Mouse (Mus musculus) CH12.LX (cell line): ENCODE measurements around the gene Gm2174. TPM values are rescaled to one million over a fixed set of nuclear protein-coding genes. Genes with fewer than 3 reads are reported as not detected.

ENCODE experiments used
- DNase-seq: peaks from one replicate; pipeline ENCODE4 v3.0.0-alpha.2; 2013; ENCODE audit errors: extremely low read depth
- H3K27ac ChIP-seq: 2 replicates; pipeline ENCODE4 v1.5.1; 2012; ENCODE audit warnings: low read depth, mild to moderate bottlenecking, control low read depth, moderate library complexity; ENCODE audit not compliant: insufficient read depth
- H3K27me3 ChIP-seq: replicated peaks from 2 replicates; pipeline ENCODE3; 2012; ENCODE audit warnings: inconsistent platforms
- H3K36me3 ChIP-seq, 2 experiments: replicated peaks in 1 of 2; 2 replicates each; pipeline versions ENCODE3 to v1.6.1; 2012; ENCODE audit warnings: inconsistent platforms in 1 of 2, low read length in 1 of 2, mild to moderate bottlenecking in 1 of 2, mixed read lengths in 1 of 2, moderate library complexity in 1 of 2; ENCODE audit not compliant: control insufficient read depth in 1 of 2, insufficient read depth in 1 of 2
- H3K4me1 ChIP-seq, 2 experiments: 2 replicates each; pipeline ENCODE4 v1.6.1; 2012; ENCODE audit warnings: inconsistent platforms in 1 of 2, moderate library complexity in 1 of 2; ENCODE audit not compliant: insufficient read depth in 2 of 2, control insufficient read depth in 1 of 2
- H3K4me2 ChIP-seq: 2 replicates; pipeline ENCODE4 v1.6.1; 2012; ENCODE audit warnings: low read depth, mild to moderate bottlenecking, control low read depth; ENCODE audit not compliant: poor library complexity, insufficient read depth, severe bottlenecking
- H3K4me3 ChIP-seq, 3 experiments: fragments of 150-350 bp in 1 of 3; sonication (generic) in 1 of 3; replicated peaks in 1 of 3; 2 replicates each; pipeline versions ENCODE3 to v1.5.1; 2011 to 2012; ENCODE audit warnings: low read depth in 2 of 3, low read length in 2 of 3, mild to moderate bottlenecking in 2 of 3, moderate library complexity in 2 of 3, control low read depth in 1 of 3, improper control_type of control experiment in 1 of 3, inconsistent platforms in 1 of 3, mixed read lengths in 1 of 3; ENCODE audit not compliant: poor library complexity in 1 of 3
- H3K79me2 ChIP-seq: replicated peaks from 2 replicates; pipeline ENCODE4 v1.6.1; 2012; ENCODE audit warnings: mild to moderate bottlenecking, moderate library complexity; ENCODE audit not compliant: control insufficient read depth, poor library complexity, insufficient read depth, severe bottlenecking; ENCODE audit errors: extremely low read depth
- H3K9ac ChIP-seq: 2 replicates; pipeline ENCODE4 v1.6.1; 2012; ENCODE audit warnings: low read depth, mild to moderate bottlenecking, control low read depth, moderate library complexity; ENCODE audit not compliant: insufficient read depth
- H3K9me3 ChIP-seq: replicated peaks from 2 replicates; pipeline ENCODE3; 2012; ENCODE audit warnings: low read length, inconsistent platforms, mixed read lengths
- BHLHE40 ChIP-seq: IDR thresholded peaks from 2 replicates; pipeline ENCODE4 v1.6.1; 2011; ENCODE audit warnings: mild to moderate bottlenecking, low read depth, low read length, improper control_type of control experiment
- CHD1 ChIP-seq: IDR thresholded peaks from 2 replicates; pipeline ENCODE4 v1.6.1; 2012; ENCODE audit warnings: low read depth, low read length, improper control_type of control experiment, inconsistent platforms
- CHD2 ChIP-seq: IDR thresholded peaks from 2 replicates; pipeline ENCODE4 v1.6.1; 2011; ENCODE audit warnings: low read length, improper control_type of control experiment
- CTCF ChIP-seq, 2 experiments: IDR thresholded peaks in 1 of 2; conservative IDR thresholded peaks in 1 of 2; 2 replicates each; pipeline ENCODE4 v1.5.1; 2011 to 2012; ENCODE audit warnings: low read depth in 2 of 2, low read length in 2 of 2, improper control_type of control experiment in 1 of 2, inconsistent platforms in 1 of 2, mild to moderate bottlenecking in 1 of 2, moderate library complexity in 1 of 2
- JUND ChIP-seq: conservative IDR thresholded peaks from 2 replicates; pipeline ENCODE4 v1.6.1; 2011; ENCODE audit warnings: low read depth, low read length, improper control_type of control experiment
- MAFK ChIP-seq: IDR thresholded peaks from 2 replicates; pipeline ENCODE4 v1.6.1; 2011; ENCODE audit warnings: low read length, improper control_type of control experiment; ENCODE audit not compliant: insufficient replicate concordance
- MAX ChIP-seq: IDR thresholded peaks from 2 replicates; pipeline ENCODE4 v1.6.1; 2011; ENCODE audit warnings: low read length, improper control_type of control experiment
- MYC ChIP-seq: IDR thresholded peaks from 2 replicates; pipeline ENCODE4 v1.6.1; 2011; ENCODE audit warnings: low read depth, mild to moderate bottlenecking, improper control_type of control experiment, low read length
- NELFE ChIP-seq: IDR thresholded peaks from 2 replicates; pipeline ENCODE4 v1.6.1; 2011; ENCODE audit warnings: low read depth, low read length, improper control_type of control experiment
- PAX5 ChIP-seq: IDR thresholded peaks from 2 replicates; pipeline ENCODE4 v1.6.1; 2012; ENCODE audit warnings: low read length, inconsistent platforms, mixed read lengths
- POLR2A ChIP-seq: IDR thresholded peaks from 2 replicates; pipeline ENCODE4 v1.6.1; 2011; ENCODE audit warnings: low read depth, mild to moderate bottlenecking, improper control_type of control experiment, low read length
- POLR2AphosphoS2 ChIP-seq: IDR thresholded peaks from 2 replicates; pipeline ENCODE4 v1.6.1; 2011; ENCODE audit warnings: low read depth, low read length, improper control_type of control experiment
- RAD21 ChIP-seq: IDR thresholded peaks from 2 replicates; pipeline ENCODE4 v1.6.1; 2011; ENCODE audit warnings: low read depth, mild to moderate bottlenecking, low read length, improper control_type of control experiment, moderate library complexity
- USF2 ChIP-seq: conservative IDR thresholded peaks from 2 replicates; pipeline ENCODE4 v1.6.1; 2011; ENCODE audit warnings: low read depth, low read length, improper control_type of control experiment
- ZKSCAN1 ChIP-seq: IDR thresholded peaks from 2 replicates; pipeline ENCODE4 v1.6.1; 2012; ENCODE audit warnings: low read depth, inconsistent platforms, low read length, improper control_type of control experiment, borderline replicate concordance
- ZMIZ1 ChIP-seq: IDR thresholded peaks from 2 replicates; pipeline ENCODE4 v1.6.1; 2012; ENCODE audit warnings: low read depth, mild to moderate bottlenecking, inconsistent platforms, low read length, improper control_type of control experiment
- ZNF384 ChIP-seq: IDR thresholded peaks from 2 replicates; pipeline ENCODE4 v1.6.1; 2012; ENCODE audit warnings: low read depth, low read length, improper control_type of control experiment, inconsistent platforms
- dilution Hi-C: fragments of 300-500 bp; cut with MboI; formaldehyde crosslinking; loops from 2 replicates; pipeline ENCODE4 v1.14.3; 2020; ENCODE audit warnings: low sequenced_read_pairs; ENCODE audit not compliant: extremely low pct_unique_long_range_greater_than_20kb, extremely low pct_ligation_motif_present
- in situ Hi-C: fragments of 300-500 bp; cut with MboI; formaldehyde crosslinking; loops from 3 replicates; pipeline ENCODE4 v1.14.3; 2019; ENCODE audit warnings: low sequenced_read_pairs, low pct_ligation_motif_present, low pct_unique_long_range_greater_than_20kb, mixed read lengths
- polyA plus RNA-seq: library from polyadenylated mRNA; unstranded; fragments of >175 nt; gene quantifications from 2 replicates; pipeline ENCODE4 v1.2.1, GENCODE M21; 2012; ENCODE audit warnings: low read depth; ENCODE audit not compliant: insufficient read length
- total RNA-seq, 2 experiments: library from RNA; depleted of rRNA; stranded (reverse); fragments of 300-350 nt in 1 of 2; fragments of >200 nt in 1 of 2; gene quantifications; 2 replicates each; pipeline ENCODE4 v1.2.3; 2012 to 2014

Gene Gm2174
- total and polyA plus RNA-seq, 3 experiments, result 1.5 TPM; not detected in 2

- DNase-seq, result no peak
- in situ Hi-C loops, result loop anchor here (10.0 kb wide), 1 partner anchor 49 kb away; no protein-coding TSS in a partner anchor
- no peak overlapping the region for H3K4me2 ChIP-seq
- dilution Hi-C loops, result no loop called here
- TF ChIP-seq BHLHE40 (no peak), ZKSCAN1 (no peak), MAFK (no peak), POLR2A (no peak)
- TF ChIP-seq, all 38 proteins: peak for 0
- Histone ChIP-seq H3K27me3 (no peaks in the 10 kb centered on the region), H3K9ac (no peak overlapping the region), H3K36me3 (no peaks in the 10 kb centered on the region), H3K9me3 (no peaks in the 10 kb centered on the region), H3K4me1 (peaks cover 0 to 4% of the 10 kb centered on the region in 2 experiments; a peak in 1 of 4 replicates), H3K4me3 (no peak overlapping the region), H3K27ac (no peak overlapping the region), H3K79me2 (no peaks in the 10 kb centered on the region)
Measured at GRCm38 (mm10) chrX:56435758-56436283, 11.9 kb upstream of the Gm2174 start.

- Histone ChIP-seq H3K9ac (no peak overlapping the region), H3K79me2 (no peaks in the 10 kb centered on the region), H3K27ac (no peak overlapping the region), H3K36me3 (no peaks in the 10 kb centered on the region), H3K4me3 (no peak overlapping the region), H3K27me3 (no peaks in the 10 kb centered on the region), H3K9me3 (no peaks in the 10 kb centered on the region), H3K4me1 (no peaks in the 10 kb centered on the region), H3K4me2 (no peak overlapping the region)
- dilution Hi-C loops (no loop called here), in situ Hi-C loops (no loop called here)
- no peak for DNase-seq
- no peak for TF ChIP-seq MAX
- TF ChIP-seq CHD1, result no peak
- no peak for TF ChIP-seq POLR2AphosphoS2
- TF ChIP-seq ZMIZ1, result no peak
- no peak for TF ChIP-seq JUND
- no peak for TF ChIP-seq PAX5
- no peak for TF ChIP-seq MYC
- no peak for TF ChIP-seq USF2
- TF ChIP-seq CHD2, result no peak
- TF ChIP-seq NELFE, result no peak
- no peak for TF ChIP-seq ZNF384
- no peak for TF ChIP-seq CTCF (conservative IDR thresholded peaks at IDR 0.05 in 1 of 2, IDR thresholded peaks at IDR 0.05 in 1 of 2; ENCODE audit: low read depth in 2 of 2, low read length in 2 of 2)
- no peak for TF ChIP-seq POLR2A
- TF ChIP-seq RAD21, result no peak
Measured at GRCm38 (mm10) chrX:56446487-56447428, 1.0 kb upstream of the Gm2174 start.
